Mouse (Mus musculus) skeletal muscle tissue, postnatal 0 days (tissue): ENCODE results near the gene Tspoap1. TPM values are rescaled to one million over a fixed set of nuclear protein-coding genes. Genes with fewer than 3 reads are reported as not detected.
A peak's percentile ranks its signal among the peaks of the same experiment; 100 is the strongest.

ENCODE experiments used
- microRNA counts: library from miRNA; unstranded; fragments of <30 nt; microRNA quantifications from one replicate; lab custom pipeline; 2015
- microRNA-seq, 2 experiments: library from miRNA; unstranded; fragments of <30 nt; microRNA quantifications; one replicate each; pipeline ENCODE4; 2016
- polyA plus RNA-seq: library from polyadenylated mRNA; unstranded; fragments of >200 nt; fragmentation: Nextera tagmentation; extraction: Ambion mirVana; gene quantifications from 2 replicates; pipeline ENCODE4 v1.2.1, GENCODE M21; 2015

Gene Tspoap1
- 0.19 TPM in 2 replicates for polyA plus RNA-seq

DNA sequence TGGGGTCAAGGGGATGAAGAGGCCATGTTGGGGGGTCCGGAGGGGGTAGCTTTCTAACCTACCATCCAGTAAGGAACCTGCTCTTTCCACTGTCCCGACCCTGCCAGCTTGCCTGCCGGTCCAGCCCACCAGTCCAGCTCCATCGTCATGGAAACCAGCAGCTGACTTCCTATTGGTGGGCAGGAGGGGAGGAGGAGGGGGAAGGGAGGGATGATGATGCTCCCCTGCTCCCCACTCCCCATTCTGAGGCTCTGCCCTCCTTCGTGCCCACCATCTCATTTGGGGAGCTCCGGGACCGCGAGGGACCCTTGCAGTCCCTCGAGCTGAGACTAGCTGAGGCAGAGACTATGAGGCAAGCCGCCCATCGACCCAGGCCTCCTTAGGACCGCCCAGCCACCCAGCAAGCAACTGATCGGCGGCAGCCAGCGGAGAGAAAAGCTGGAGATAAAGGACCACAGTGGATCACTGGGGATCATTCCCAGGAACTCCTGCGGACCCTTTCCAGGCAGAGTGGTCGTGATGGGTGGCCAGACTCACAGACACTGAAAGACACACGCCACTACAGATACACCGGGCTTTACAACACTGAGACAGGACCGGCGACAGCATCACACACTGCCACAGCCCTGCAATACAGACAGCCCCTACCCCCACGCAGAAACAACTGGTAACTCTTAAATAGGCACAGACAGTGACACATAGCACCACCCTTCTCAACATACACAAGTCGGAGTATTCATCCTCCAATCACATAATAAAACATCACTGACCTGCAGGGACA, at the start of gene Tspoap1:
Tspoap1 (plus strand) TSS at position 241 of the 781 bp plus-strand sequence.

DNA sequence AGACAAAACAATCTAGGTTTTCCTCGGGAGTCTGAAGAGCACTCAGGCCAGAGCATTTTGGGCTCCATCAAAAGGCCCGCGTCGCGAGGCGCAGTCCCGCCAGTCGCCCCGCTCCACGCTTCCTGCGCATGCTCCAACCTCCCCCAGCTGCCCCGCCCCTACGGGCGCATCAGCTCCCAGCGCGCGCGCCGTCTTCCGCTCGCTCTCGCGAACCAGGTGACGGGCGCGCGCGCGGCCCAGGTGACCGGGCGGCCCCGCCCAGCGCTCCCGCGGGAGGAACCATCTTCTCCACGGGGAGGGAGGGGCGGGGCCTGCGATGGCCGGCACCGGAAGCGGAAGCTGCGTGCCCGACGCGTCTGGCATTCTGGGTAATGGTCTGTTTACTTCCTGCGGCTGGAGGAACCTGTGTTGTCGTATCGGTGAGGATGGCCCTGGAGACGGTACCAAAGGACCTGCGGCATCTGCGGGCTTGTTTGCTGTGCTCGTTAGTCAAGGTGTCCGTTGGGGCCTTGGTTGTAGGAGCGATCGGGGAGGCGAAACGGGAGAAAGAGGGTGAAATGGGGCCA, 23.1 kb upstream of the Tspoap1 start, which contains the start of gene Supt4a:
Supt4a (plus strand) TSS at position 378 of the 566 bp plus-strand sequence.

DNA sequence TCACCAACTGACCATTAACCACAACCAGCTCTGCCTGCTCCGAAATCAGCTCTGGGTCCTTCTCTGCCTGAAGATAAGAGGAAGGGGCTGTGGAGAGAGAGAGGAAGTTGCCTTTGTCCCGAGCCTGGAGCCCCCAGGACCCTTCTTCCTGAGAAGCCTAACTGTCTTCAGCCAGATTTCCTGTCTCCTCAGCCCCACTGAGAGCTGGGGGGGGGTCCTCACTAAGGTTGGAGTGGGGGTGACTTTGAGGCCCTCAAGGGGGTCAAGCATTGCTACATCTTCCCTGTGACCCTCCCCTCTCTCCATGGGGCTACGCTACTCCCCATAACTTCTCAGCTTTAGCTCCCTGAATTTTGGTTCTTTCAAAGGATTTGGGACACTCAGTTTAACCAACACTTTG, 33.1 kb downstream of the Tspoap1 start, which contains the start of gene Mpo:
Mpo (plus strand) TSS at position 122 of the 400 bp plus-strand sequence.

DNA sequence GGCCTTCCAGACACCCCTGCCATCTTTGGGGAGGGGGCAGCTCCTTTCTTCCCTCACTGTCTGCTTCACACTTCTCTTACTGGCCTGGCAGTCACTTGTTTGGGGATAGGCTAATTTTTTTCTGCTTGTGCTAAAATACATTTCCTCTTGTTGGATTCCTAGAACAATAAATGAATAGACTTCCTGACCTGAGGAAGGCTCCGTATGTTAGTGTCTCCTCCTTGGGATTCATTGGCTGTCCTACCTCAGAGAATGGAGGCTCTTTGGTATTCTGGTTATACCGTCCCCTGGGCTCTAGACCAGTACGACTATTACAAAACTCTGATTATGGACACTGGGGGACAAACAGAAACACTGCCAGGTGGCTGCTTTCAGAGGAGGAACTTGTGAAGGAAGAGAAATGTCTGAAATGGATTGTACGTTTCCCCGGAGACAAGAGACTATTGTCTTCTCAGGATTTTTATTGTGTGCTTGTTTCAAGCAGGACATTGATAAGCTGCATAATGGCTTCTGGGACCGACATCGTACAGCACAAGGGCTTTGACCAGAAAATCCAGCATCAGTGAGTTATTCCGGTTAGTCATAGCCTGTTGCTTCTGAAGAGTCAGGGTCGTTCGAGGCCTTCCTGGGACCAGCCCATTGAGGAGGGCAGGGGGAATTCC, 68.0 kb downstream of the Tspoap1 start, which contains the start of gene Lpo:
Lpo (minus strand) TSS at position 51 of the 662 bp plus-strand sequence.

MicroRNA genes within 50 kb of the gene (microRNA counts, 519-probe panel; counts per million panel counts)
- microRNA mmu-miR-142-3p (lab: Ali Mortazavi, UCI) = 2,709 counts per million, percentile 70 among the panel's probes with 10 or more counts
- 970 counts per million, percentile 59 among the panel's probes with 10 or more counts for microRNA mmu-miR-142-5p (lab: Ali Mortazavi, UCI)

Small RNA genes within 50 kb of the gene (microRNA-seq; reads per million reads assigned to microRNA genes)
- gene Mir142 (0 reads per million in 2 experiments), gene Mir142b (0 reads per million in 2 experiments)

Other genes starting within 250 kb of the Tspoap1 start
- gene Gm11492, start 193.9 kb upstream of the Tspoap1 start, polyA plus RNA-seq = not detected in 2 replicates
- gene Sept4, start 191.6 kb upstream of the Tspoap1 start, polyA plus RNA-seq = 98.0 and 104 TPM in 2 replicates
- gene Mtmr4, start 168.4 kb upstream of the Tspoap1 start, polyA plus RNA-seq = 4.2 and 5.5 TPM in 2 replicates
- 0.06 TPM in 1 of 2 replicates, not detected in the other for gene Hsf5, start 143.4 kb upstream of the Tspoap1 start, polyA plus RNA-seq
- 0.22 and 0.78 TPM in 2 replicates for gene Rnf43, start 97.8 kb upstream of the Tspoap1 start, polyA plus RNA-seq
- gene Supt4a, start 23.0 kb upstream of the Tspoap1 start, polyA plus RNA-seq = 95.1 and 107 TPM in 2 replicates
- 0.12 and 0.21 TPM in 2 replicates for gene Mpo, start 33.0 kb downstream of the Tspoap1 start, polyA plus RNA-seq
- gene Lpo, start 67.7 kb downstream of the Tspoap1 start, polyA plus RNA-seq = 0.05 TPM in 1 of 2 replicates, not detected in the other
- 4.5 and 4.7 TPM in 2 replicates for gene Mks1, start 92.7 kb downstream of the Tspoap1 start, polyA plus RNA-seq
- gene Epx, start 115.0 kb downstream of the Tspoap1 start, polyA plus RNA-seq = 0.33 and 0.65 TPM in 2 replicates
- gene Olfr462, start 131.7 kb downstream of the Tspoap1 start, polyA plus RNA-seq = not detected in 2 replicates
- gene Olfr463, start 136.8 kb downstream of the Tspoap1 start, polyA plus RNA-seq = not detected in 2 replicates
- not detected in 2 replicates for gene Olfr464, start 160.4 kb downstream of the Tspoap1 start, polyA plus RNA-seq
- 16.7 and 21.4 TPM in 2 replicates for gene Dynll2, start 227.0 kb downstream of the Tspoap1 start, polyA plus RNA-seq